Mouse (Mus musculus) megakaryocyte, embryonic 14.5 days (primary cell): ENCODE measurements around the gene Gtpbp3.

Source experiments
- FLI1 ChIP-seq: IDR thresholded peaks from 2 replicates; pipeline ENCODE4 v1.6.1; 2012; ENCODE audit warnings: low read length, inconsistent platforms, mixed read lengths
- GATA1 ChIP-seq: IDR thresholded peaks from 3 replicates; pipeline ENCODE4 v1.6.1; 2012; ENCODE audit warnings: mixed read lengths, low read length, inconsistent platforms, borderline replicate concordance

- TF ChIP-seq GATA1 (no peak), FLI1 (no peak)
Observed at GRCm38 (mm10) chr8:71445096-71445495, 42.8 kb upstream of the Gtpbp3 start.
